Mouse (Mus musculus) spleen, adult 2 months (tissue): Measurements from ENCODE around the gene Gm5788.

Source experiments
- CTCF ChIP-seq: fragments of 200-500 bp; IDR thresholded peaks from 2 replicates; pipeline ENCODE4 v1.5.1; 2011; ENCODE audit warnings: mild to moderate bottlenecking, inconsistent platforms; ENCODE audit not compliant: insufficient read depth, insufficient read length, insufficient replicate concordance; ENCODE audit errors: extremely low read depth
- POLR2A ChIP-seq: fragments of 200-500 bp; IDR thresholded peaks from 2 replicates; pipeline ENCODE4 v1.6.1; 2011; ENCODE audit warnings: low read depth, low read length, inconsistent platforms

DNA sequence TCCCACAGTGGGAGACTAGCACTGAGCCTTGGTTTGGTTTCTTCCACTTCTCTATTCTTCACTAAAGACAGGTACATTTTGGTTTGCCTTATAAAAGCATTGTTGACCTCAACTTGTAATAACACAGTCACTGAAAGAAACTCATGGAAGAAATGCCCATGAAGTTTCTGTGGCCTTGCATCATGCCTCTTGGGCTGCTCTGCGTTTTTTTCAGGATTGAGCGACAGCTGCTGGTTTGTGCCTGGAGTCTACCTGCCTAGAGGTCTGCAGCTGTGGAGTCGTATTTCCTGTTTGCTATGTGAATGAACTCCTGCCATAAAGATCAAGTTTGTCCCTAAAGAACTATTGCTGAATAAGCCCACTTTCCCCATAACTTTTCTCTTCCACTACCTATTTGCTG, 49.4 kb downstream of the Gm5788 start:
- TF ChIP-seq CTCF (no peak), POLR2A (no peak)
